Mouse (Mus musculus) embryonic fibroblast, embryonic 13.5 days (primary cell): ENCODE measurements at regions not wholly inside any gene's neighbourhood (a gene's known extent, or its start where the extent isn't known, plus 50 kb on each side); places are given as distances from the start of the nearest gene placed in this dataset.

Source experiments
- CTCF ChIP-seq: IDR thresholded peaks from 2 replicates; pipeline ENCODE4 v1.5.1; 2011; ENCODE audit warnings: mild to moderate bottlenecking, control low read depth, low read length, moderate library complexity, borderline replicate concordance; ENCODE audit not compliant: insufficient read depth
- POLR2A ChIP-seq: IDR thresholded peaks from 2 replicates; pipeline ENCODE4 v1.6.1; 2011; ENCODE audit warnings: low read depth, mild to moderate bottlenecking, control low read depth, low read length, moderate library complexity

DNA sequence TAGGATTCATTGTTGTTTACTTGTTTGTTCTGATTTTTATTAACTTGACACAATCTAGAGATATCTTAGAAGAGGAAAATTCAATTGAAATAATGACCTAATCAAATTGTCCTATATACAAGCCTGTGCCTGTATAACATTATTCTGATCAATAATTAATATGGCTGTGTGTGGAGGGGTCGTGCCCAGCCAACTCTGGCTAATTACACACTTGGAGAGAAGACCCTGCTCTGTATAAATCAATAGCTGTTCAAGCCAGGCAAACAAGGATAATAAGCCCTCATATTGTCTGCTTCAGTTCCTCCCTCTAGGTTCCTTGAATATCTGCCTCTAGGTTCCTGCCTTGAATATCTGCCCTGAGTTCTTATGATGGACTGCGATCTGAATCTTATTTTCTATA, 355.5 kb downstream of the Cdh9 start:
- TF ChIP-seq POLR2A (no peak), CTCF (no peak)
